Mouse (Mus musculus): ENCODE data around the gene Dab1. TPM values are rescaled to one million over a fixed set of nuclear protein-coding genes. Genes with fewer than 3 reads are reported as not detected.

The Dab1 gene
- polyA plus RNA-seq, 1 experiment, result 35.8 TPM

GRCm38 (mm10) chr4:104686137-104686809, 1067.1 kb downstream of the Dab1 start:
- 84% methylated on average over 18 of the region's 18 CpGs for WGBS
- H3K27ac ChIP-seq (ENCODE audit: insufficient read depth, low read length), result no peak overlapping the region
- no peak for DNase-seq
- H3K4me1 ChIP-seq (ENCODE audit: control insufficient read depth, insufficient read depth, low read length), result no peaks in the 10 kb centered on the region
- no peak overlapping the region for H3K4me3 ChIP-seq (replicated peaks; ENCODE audit: insufficient read depth, low read depth, low read length)
- no peaks in the 10 kb centered on the region for H3K27me3 ChIP-seq (ENCODE audit: control insufficient read depth, insufficient read depth, low read length)
- no peak for TF ChIP-seq POLR2A (IDR thresholded peaks at IDR 0.05; ENCODE audit: borderline replicate concordance, insufficient read depth, low read length)
- TF ChIP-seq CTCF (IDR thresholded peaks at IDR 0.05; ENCODE audit: borderline replicate concordance, insufficient read depth, low read depth, low read length), result no peak

- 32% methylated on average over 3 of the region's 3 CpGs for WGBS
- no peak overlapping the region for H3K27ac ChIP-seq (ENCODE audit: insufficient read depth, low read length)
Measured at GRCm38 (mm10) chr4:104689047-104689446, 1069.9 kb downstream of the Dab1 start.

GRCm38 (mm10) chr4:104691026-104691425, 1071.9 kb downstream of the Dab1 start:
- no peaks in the 10 kb centered on the region for H3K27me3 ChIP-seq (ENCODE audit: control insufficient read depth, insufficient read depth, low read length)
- no peaks in the 10 kb centered on the region for H3K4me1 ChIP-seq (ENCODE audit: control insufficient read depth, insufficient read depth, low read length)
- WGBS, result 44% methylated on average over 7 of the region's 7 CpGs
- no peak overlapping the region for H3K4me3 ChIP-seq (replicated peaks; ENCODE audit: insufficient read depth, low read depth, low read length)
- no peak for DNase-seq
- H3K27ac ChIP-seq (ENCODE audit: insufficient read depth, low read length), result no peak overlapping the region
- no peak for TF ChIP-seq POLR2A (IDR thresholded peaks at IDR 0.05; ENCODE audit: borderline replicate concordance, insufficient read depth, low read length)
- TF ChIP-seq CTCF (IDR thresholded peaks at IDR 0.05; ENCODE audit: borderline replicate concordance, insufficient read depth, low read depth, low read length), result no peak

More at GRCm38 (mm10) chr4:104689047-104689446, 1069.9 kb downstream of the Dab1 start:
- TF ChIP-seq POLR2A (IDR thresholded peaks at IDR 0.05; ENCODE audit: borderline replicate concordance, insufficient read depth, low read length), result no peak
- TF ChIP-seq CTCF (IDR thresholded peaks at IDR 0.05; ENCODE audit: borderline replicate concordance, insufficient read depth, low read depth, low read length), result no peak
- no peaks in the 10 kb centered on the region for H3K4me1 ChIP-seq (ENCODE audit: control insufficient read depth, insufficient read depth, low read length)
- DNase-seq, result no peak
- no peak overlapping the region for H3K4me3 ChIP-seq (replicated peaks; ENCODE audit: insufficient read depth, low read depth, low read length)
- no peaks in the 10 kb centered on the region for H3K27me3 ChIP-seq (ENCODE audit: control insufficient read depth, insufficient read depth, low read length)

- H3K4me3 ChIP-seq (replicated peaks; ENCODE audit: insufficient read depth, low read depth, low read length), result no peak overlapping the region
- TF ChIP-seq CTCF (IDR thresholded peaks at IDR 0.05; ENCODE audit: borderline replicate concordance, insufficient read depth, low read depth, low read length), result no peak
- no peak for TF ChIP-seq POLR2A (IDR thresholded peaks at IDR 0.05; ENCODE audit: borderline replicate concordance, insufficient read depth, low read length)
- DNase-seq, result no peak
- no peaks in the 10 kb centered on the region for H3K27me3 ChIP-seq (ENCODE audit: control insufficient read depth, insufficient read depth, low read length)
- WGBS, result 72% methylated on average over 11 of the region's 11 CpGs
- peaks cover 6% of the 10 kb centered on the region; the same call in 1 of the 2 replicates for H3K4me1 ChIP-seq (ENCODE audit: control insufficient read depth, insufficient read depth, low read length)
- H3K27ac ChIP-seq (ENCODE audit: insufficient read depth, low read length), result no peak overlapping the region
Measured at GRCm38 (mm10) chr4:104694188-104694587, 1075.0 kb downstream of the Dab1 start.

GRCm38 (mm10) chr4:104696522-104696921, 1077.4 kb downstream of the Dab1 start:
- no peak for DNase-seq
- Histone ChIP-seq H3K27ac (ENCODE audit: insufficient read depth, low read length) (no peak overlapping the region), H3K4me3 (replicated peaks; ENCODE audit: insufficient read depth, low read depth, low read length) (no peak overlapping the region), H3K27me3 (ENCODE audit: control insufficient read depth, insufficient read depth, low read length) (no peaks in the 10 kb centered on the region), H3K4me1 (ENCODE audit: control insufficient read depth, insufficient read depth, low read length) (peaks cover 8% of the 10 kb centered on the region; the same call in 1 of the 2 replicates)
- WGBS, result 91% methylated on average over 3 of the region's 3 CpGs
- no peak for TF ChIP-seq CTCF (IDR thresholded peaks at IDR 0.05; ENCODE audit: borderline replicate concordance, insufficient read depth, low read depth, low read length)
- TF ChIP-seq POLR2A (IDR thresholded peaks at IDR 0.05; ENCODE audit: borderline replicate concordance, insufficient read depth, low read length), result no peak

- DNase-seq, result no peak
- Histone ChIP-seq H3K27me3 (ENCODE audit: control insufficient read depth, insufficient read depth, low read length) (no peaks in the 10 kb centered on the region), H3K4me3 (replicated peaks; ENCODE audit: insufficient read depth, low read depth, low read length) (no peak overlapping the region), H3K27ac (ENCODE audit: insufficient read depth, low read length) (no peak overlapping the region), H3K4me1 (ENCODE audit: control insufficient read depth, insufficient read depth, low read length) (peaks cover 8% of the 10 kb centered on the region; the same call in 1 of the 2 replicates)
- TF ChIP-seq CTCF (IDR thresholded peaks at IDR 0.05; ENCODE audit: borderline replicate concordance, insufficient read depth, low read depth, low read length), result no peak
- no peak for TF ChIP-seq POLR2A (IDR thresholded peaks at IDR 0.05; ENCODE audit: borderline replicate concordance, insufficient read depth, low read length)
- WGBS, result 88% methylated on average over 4 of the region's 4 CpGs
Measured at GRCm38 (mm10) chr4:104697703-104698102, 1078.5 kb downstream of the Dab1 start.

- peak overlapping the region; percentile 4 for H3K27ac ChIP-seq (ENCODE audit: insufficient read depth, low read length)
- 15% methylated on average over 10 of the region's 10 CpGs for WGBS
Measured at GRCm38 (mm10) chr4:104705664-104706645, 1086.8 kb downstream of the Dab1 start.

More at GRCm38 (mm10) chr4:104705664-104706645, 1086.8 kb downstream of the Dab1 start:
- no peaks in the 10 kb centered on the region for H3K27me3 ChIP-seq (ENCODE audit: control insufficient read depth, insufficient read depth, low read length)
- peak; percentile 68 to 82 for DNase-seq
- TF ChIP-seq POLR2A (IDR thresholded peaks at IDR 0.05; ENCODE audit: borderline replicate concordance, insufficient read depth, low read length) (no peak), CTCF (IDR thresholded peaks at IDR 0.05; ENCODE audit: borderline replicate concordance, insufficient read depth, low read depth, low read length) (no peak)
- peaks cover 17% of the 10 kb centered on the region for H3K4me1 ChIP-seq (ENCODE audit: control insufficient read depth, insufficient read depth, low read length)
- H3K4me3 ChIP-seq (replicated peaks; ENCODE audit: insufficient read depth, low read depth, low read length), result no peak overlapping the region
